Mouse (Mus musculus): ENCODE results near the gene Ifi211. TPM values are rescaled to one million over a fixed set of nuclear protein-coding genes. Genes with fewer than 3 reads are reported as not detected.
"Not testable (repeated sequence)": the region's sequence is repeated elsewhere in the genome, so short reads cannot be mapped to it uniquely, and the experiment has no call there.

Ifi211 gene
- polyA plus RNA-seq, 1 experiment from 2014 or later, result 390 TPM

DNA sequence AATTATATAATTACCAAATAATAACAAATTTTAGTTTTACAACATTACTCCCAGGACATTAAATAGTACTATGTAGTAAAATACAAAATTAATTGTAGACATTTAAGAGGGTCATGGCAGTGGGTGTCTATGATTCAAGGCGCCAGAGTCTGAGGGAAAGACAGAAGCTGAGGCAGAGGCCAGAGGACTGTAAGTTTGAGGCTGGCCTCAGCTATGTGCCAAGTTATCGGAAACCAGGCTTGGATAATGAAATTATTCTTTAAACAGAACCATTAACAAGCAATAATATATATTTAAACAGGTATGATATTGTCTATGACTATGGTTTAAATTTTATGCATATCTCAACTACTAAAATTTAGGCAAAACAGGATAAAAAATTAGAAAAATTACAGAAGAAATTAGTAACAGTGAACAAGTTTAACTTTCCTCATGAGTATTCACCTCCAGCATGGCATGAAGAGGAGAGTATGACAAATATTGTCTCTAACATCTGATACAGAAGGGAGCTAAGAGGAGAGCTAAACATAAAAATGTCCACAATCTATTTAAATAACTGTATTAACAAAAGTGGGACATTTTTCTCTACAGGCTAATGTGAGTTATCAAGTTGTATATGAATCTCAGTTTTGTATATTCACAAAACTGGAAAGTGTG, 910 bp downstream of the Ifi211 start:
- 92% methylated on average over 2 of the region's 2 CpGs for WGBS (ENCODE audit: missing documents)
- Histone ChIP-seq H3K79me2 (ENCODE audit: inconsistent target) (peaks cover 51% of the 10 kb centered on the region), H3K4me3 (ENCODE audit: inconsistent target) (peak overlapping the region; percentile 45), H3K36me3 (ENCODE audit: inconsistent target) (0 out of 2 replicates have a peak, but pooled peaks cover 4% of the 10 kb centered on the region), H3K27ac (peak overlapping the region; percentile 79)

DNA sequence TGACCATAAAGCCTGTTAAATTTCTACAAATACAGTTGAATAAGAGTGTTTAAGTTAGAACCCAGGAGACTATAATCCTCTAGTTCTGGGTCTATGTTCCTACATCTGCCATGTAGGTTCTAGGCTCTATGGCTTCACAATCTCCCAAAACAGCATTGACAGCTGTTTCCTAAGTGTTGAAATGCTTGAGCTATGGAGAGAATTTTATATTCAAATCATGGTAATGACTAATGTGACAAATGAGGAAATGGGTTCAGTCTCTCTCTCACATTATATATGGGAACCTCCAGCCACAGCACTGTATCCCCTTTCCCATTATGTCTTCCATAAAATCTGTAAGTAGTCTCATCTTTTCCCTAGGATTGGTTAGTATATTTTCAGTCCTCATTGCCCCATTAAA, 4.5 kb downstream of the Ifi211 start:
- not testable (repeated sequence) for H3K27ac ChIP-seq; H3K4me3 ChIP-seq (ENCODE audit: inconsistent target)
- peaks cover 19% of the 10 kb centered on the region; the same call in 1 of the 2 replicates for H3K36me3 ChIP-seq (ENCODE audit: inconsistent target)
- peaks cover 56% of the 10 kb centered on the region for H3K79me2 ChIP-seq (ENCODE audit: inconsistent target)

DNA sequence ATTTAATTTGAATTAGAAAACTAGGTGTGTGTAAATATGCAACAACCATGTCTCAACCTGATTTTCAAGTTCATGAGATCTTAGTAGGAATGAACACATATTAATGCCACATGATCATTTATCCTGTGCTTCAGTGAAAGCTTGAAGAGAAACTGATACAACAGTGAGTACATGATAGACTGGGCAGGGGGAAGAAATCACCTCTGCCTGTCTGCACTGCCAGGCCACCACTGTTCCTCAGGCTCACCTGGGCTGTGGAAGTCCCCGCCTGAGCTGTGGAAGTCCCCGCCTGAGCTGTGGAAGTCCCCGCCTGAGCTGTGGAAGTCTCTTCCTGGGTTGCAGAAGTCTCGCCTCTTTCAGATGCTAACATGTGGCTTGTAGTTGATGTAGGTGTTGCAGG, 7.0 kb downstream of the Ifi211 start:
- not testable (repeated sequence) for H3K4me3 ChIP-seq (ENCODE audit: inconsistent target); H3K27ac ChIP-seq
- H3K79me2 ChIP-seq (ENCODE audit: inconsistent target), result peaks cover 40% of the 10 kb centered on the region
- H3K36me3 ChIP-seq (ENCODE audit: inconsistent target), result peaks cover 22% of the 10 kb centered on the region; the same call in 1 of the 2 replicates
- no CpG with 5 or more reads among the region's 4 CpGs for WGBS (ENCODE audit: missing documents)

DNA sequence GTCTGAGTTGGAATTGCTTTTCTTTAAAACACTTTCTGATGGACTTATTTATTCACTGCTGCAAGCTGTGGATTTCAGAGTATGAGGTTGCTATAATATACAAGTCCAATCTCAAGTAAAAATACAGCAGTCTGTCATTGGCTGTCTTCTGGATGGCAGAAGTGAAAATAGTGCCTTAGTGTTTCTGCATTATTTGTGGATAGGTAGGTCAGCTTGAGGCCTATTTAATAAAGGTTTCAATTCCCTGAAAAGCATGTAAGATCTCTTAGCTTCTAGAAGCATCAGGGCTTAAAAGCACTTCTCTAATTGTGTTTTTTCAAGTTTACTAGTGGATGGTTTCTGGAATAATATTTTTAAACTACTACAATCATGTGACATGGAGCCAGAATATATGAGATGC, 23.1 kb downstream of the Ifi211 start:
- not testable (repeated sequence) for H3K36me3 ChIP-seq (ENCODE audit: inconsistent target); H3K4me3 ChIP-seq (ENCODE audit: inconsistent target); H3K27ac ChIP-seq; H3K79me2 ChIP-seq (ENCODE audit: inconsistent target)

DNA sequence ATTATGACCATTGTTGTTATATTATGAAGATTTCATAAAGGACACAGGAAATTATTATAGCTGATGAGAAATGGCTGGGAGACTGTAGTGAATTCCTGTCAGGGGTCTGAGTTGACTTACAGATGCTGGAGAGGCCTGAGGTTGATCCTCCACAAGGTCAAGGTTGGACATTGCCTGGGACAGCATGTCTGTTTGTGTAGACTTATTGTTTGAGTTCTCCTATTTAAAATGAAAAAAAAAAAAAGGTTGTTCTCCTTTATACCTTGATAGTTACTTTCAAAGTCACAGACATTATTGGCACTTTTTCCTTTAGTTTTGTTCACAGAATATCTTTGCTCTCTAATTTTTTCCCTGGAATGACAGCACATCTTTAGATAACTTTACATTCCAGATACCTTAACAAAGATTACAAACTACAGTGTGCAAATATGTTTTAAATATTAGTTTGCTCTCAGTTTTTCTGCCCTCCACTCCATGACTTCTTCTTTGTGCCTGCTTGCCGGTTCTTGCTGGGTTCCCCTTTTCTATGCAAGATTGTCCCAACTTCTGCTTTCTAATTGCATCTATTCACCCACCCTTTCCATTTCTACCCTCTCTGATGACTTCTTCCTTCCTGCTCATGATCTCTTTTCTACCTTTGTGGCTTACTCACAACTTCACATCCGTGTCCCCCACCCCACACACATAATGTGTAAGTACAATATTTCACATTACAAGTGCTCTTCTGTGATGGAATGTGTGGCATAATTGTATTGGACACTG, 25.6 kb downstream of the Ifi211 start:
- not testable (repeated sequence) for H3K79me2 ChIP-seq (ENCODE audit: inconsistent target); H3K4me3 ChIP-seq (ENCODE audit: inconsistent target); H3K36me3 ChIP-seq (ENCODE audit: inconsistent target)
- WGBS (ENCODE audit: missing documents), result no CpG with 5 or more reads among the region's 2 CpGs
- H3K27ac ChIP-seq, result peak overlapping the region; percentile 41

DNA sequence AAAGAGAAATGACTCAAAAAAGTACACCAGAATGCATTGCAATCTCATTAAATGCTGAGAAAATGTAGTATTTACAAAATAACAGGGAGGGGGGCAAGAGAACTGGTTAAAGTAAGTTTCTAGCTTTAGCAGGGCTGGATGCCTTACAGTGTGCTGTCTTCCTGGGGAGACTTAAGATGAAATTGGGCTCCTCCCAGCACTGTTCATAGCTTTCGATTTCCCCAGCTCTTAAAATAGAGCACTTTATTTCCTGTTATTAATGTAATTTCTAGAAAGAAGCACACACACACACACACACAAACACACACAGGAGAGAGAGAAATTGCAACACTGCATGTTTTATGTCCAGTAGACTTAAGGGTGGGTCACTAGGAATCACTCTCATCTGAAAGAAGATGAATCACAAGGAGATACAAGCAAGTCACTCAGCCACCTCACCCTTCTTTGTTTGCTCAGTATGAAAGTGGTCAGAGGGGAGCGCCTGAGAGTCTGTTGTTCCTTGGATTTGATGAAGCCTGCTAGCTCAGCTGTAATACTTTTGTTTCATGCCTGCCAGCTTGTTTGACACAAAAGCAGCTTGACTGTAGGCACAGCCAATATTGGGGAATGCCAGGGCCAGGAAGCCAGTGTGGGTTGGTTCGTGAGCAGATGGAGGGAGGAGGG, 32.7 kb downstream of the Ifi211 start:
- WGBS (ENCODE audit: missing documents), result 25% methylated on average over 2 of the region's 3 CpGs
- Histone ChIP-seq H3K4me3 (ENCODE audit: inconsistent target) (peak overlapping the region; percentile 78), H3K27ac (peak overlapping the region; percentile 86), H3K79me2 (ENCODE audit: inconsistent target) (peaks cover 47% of the 10 kb centered on the region)
- not testable (repeated sequence) for H3K36me3 ChIP-seq (ENCODE audit: inconsistent target)

DNA sequence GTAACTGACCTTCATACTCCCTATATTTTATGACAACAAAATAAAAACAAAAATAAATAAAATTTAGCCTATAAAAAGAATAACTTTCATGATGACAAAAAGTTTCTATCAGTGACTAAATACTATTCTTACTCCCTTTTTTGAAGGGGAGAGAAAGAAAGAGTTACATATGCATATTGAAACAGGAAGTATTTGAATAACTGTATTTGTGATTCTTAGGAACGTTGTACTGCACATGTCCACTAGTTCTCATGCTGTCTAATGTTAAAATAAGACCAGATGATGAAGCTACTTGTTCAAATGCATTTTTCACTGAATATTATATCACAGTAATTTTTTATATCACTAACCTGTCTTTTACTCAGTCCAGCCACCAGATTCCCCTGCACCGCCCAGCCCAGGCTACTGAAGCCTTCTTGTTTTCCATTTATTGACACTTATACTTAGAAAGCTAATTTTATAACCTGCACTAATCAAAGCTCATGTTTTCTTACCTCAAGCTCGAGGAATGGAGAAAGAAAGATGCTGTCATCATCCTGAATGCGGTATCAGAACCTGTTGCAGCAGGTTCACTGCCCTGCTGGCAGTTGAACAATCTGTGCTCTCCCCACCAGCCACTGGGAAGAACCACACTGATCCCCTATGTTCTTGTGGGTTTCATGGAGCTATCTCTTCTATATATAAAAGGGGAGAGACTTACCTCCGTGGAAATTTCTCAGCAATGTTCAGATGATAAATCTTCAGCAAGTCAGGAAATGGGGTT, 33.4 kb downstream of the Ifi211 start:
- Histone ChIP-seq H3K79me2 (ENCODE audit: inconsistent target) (peaks cover 54% of the 10 kb centered on the region), H3K4me3 (ENCODE audit: inconsistent target) (peak overlapping the region; percentile 78), H3K27ac (peak overlapping the region; percentile 86)
- 5% methylated on average over 5 of the region's 5 CpGs for WGBS (ENCODE audit: missing documents)
- not testable (repeated sequence) for H3K36me3 ChIP-seq (ENCODE audit: inconsistent target)

DNA sequence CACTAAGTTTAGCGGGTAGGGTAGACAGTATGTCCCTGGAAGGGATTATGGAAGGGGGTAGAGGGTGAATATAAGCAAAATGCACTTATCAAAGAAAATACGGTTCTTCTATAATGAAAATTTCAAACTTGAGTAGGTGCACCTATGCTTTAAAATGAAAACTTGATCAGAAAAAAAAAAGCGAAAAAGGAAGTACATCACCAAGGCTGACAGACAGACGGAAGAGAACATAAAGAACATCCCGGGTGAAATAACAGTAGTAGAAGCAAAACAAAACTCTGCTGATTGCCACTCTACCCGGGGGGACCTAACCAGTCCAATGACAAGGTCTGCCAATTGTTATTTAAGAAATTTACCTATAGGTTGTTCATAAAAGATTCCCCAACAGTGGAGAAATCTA, 34.6 kb downstream of the Ifi211 start:
- peak overlapping the region; percentile 86 for H3K27ac ChIP-seq
- H3K4me3 ChIP-seq (ENCODE audit: inconsistent target), result peak overlapping the region; percentile 78
- 3% methylated on average over 3 of the region's 6 CpGs for WGBS (ENCODE audit: missing documents)
- peaks cover 20% of the 10 kb centered on the region; the same call in 1 of the 2 replicates for H3K36me3 ChIP-seq (ENCODE audit: inconsistent target)
- H3K79me2 ChIP-seq (ENCODE audit: inconsistent target), result peaks cover 57% of the 10 kb centered on the region

DNA sequence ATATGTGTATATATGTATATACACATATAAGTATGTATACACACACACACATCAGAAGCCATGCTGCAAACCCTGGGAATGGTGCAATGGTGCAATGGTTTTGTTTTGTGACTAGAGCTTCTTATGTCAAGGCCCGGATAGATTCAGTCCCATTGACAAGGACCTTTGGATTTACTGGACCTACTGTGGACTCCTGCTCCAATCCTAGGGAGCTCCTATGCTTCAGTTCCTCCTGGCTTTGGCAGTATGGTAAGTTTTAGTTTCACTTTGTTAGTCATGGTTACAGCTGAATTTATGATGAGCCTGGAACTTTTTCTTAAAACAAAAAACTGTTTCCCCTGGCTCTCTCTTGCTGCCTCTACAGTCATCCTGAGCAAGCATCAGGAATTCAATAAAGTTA, 35.7 kb downstream of the Ifi211 start:
- H3K4me3 ChIP-seq (ENCODE audit: inconsistent target); H3K27ac ChIP-seq: not testable (repeated sequence)
- H3K36me3 ChIP-seq (ENCODE audit: inconsistent target), result peaks cover 31% of the 10 kb centered on the region
- WGBS (ENCODE audit: missing documents), result 59% methylated on average over 1 of the region's 1 CpGs
- H3K79me2 ChIP-seq (ENCODE audit: inconsistent target), result peaks cover 57% of the 10 kb centered on the region

DNA sequence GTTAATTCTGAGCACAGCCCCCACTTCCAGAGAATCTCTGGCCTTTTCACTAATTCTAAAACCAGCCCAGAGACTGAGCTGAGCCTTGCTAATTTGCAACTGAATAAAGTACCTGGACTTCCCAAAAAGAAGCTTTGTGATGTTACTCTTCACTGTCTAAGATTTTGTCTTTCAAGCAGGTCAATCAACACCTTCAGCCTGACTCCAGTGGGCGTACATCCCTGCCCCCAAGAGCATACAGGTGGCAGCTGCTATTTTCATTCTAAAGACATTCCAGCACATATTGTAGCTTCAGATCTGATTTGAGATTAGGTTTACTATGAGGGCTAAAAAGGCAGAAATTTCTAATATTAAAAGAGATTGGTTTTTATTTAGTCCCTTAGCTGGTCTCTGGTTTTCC, 44.3 kb downstream of the Ifi211 start:
- 100% methylated on average over 1 of the region's 1 CpGs for WGBS (ENCODE audit: missing documents)
- not testable (repeated sequence) for H3K79me2 ChIP-seq (ENCODE audit: inconsistent target)

DNA sequence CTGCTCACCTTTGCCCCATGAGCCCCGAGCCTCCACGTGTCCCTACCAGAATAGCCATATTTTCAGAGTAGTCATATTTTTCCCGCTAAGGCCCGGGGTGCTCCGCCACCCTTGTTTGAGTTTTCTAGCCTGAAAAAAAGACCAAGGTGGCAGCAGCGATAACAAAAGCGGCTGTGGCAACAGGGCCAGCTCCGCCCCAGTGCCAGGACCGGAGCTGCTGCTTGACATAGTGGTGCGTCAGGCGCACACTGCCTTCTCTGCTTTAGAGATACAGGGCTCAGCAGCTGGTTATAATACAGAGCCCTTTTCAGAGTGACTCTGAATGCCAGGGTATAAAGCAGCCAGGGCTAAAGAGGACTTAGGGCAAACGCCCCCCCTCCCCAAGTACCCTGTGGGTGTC, 46.3 kb downstream of the Ifi211 start:
- Histone ChIP-seq H3K79me2 (ENCODE audit: inconsistent target) (no peaks in the 10 kb centered on the region; the same call in 1 of the 2 replicates), H3K4me3 (ENCODE audit: inconsistent target) (no peak overlapping the region), H3K27ac (no peak overlapping the region), H3K36me3 (ENCODE audit: inconsistent target) (peaks cover 74% of the 10 kb centered on the region)
- WGBS (ENCODE audit: missing documents), result 93% methylated on average over 12 of the region's 12 CpGs

More for the DNA sequence above, 44.3 kb downstream of the Ifi211 start:
- H3K27ac ChIP-seq; H3K4me3 ChIP-seq (ENCODE audit: inconsistent target): not testable (repeated sequence)
- peaks cover 81% of the 10 kb centered on the region for H3K36me3 ChIP-seq (ENCODE audit: inconsistent target)

DNA sequence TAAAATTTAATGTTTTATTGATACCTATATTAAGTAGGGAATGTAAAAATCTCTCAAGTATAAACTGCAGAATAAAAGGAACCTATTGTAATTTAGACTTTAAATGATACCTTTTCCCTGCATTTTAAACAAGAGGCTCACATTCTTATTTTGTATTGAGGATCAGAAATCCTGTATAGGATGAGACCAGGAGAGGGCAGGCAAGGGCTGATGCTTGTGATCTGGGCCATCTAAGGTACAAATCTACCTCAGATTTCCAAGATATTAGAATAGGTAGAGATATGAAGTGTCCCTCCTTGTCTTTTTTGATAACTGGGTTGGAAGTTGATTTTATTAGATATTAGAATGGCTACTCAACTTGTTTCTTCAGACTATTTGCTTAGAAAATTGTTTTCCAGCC, 59.1 kb downstream of the Ifi211 start:
- H3K27ac ChIP-seq; H3K4me3 ChIP-seq (ENCODE audit: inconsistent target); H3K79me2 ChIP-seq (ENCODE audit: inconsistent target): not testable (repeated sequence)
- peaks cover 21% of the 10 kb centered on the region for H3K36me3 ChIP-seq (ENCODE audit: inconsistent target)

DNA sequence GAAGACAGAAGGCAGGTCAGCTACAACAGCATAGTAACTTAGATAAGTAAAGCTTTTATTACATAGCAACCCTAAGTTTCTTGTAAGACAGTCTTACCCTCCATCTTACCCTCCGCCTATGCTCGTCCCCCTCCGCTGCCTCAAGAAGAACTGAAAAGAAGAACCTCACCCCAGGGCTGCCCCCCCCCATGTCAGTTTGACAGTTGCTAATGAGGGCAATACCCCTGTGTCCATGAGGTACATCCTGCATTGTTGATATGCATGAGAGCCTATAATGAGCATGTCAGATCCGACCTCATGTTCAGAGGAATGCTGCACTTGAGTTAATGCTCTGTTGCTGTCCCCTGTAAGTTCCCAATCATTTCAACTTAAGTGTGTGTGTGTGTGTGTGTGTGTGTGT, 60.0 kb downstream of the Ifi211 start:
- not testable (repeated sequence) for H3K27ac ChIP-seq; H3K4me3 ChIP-seq (ENCODE audit: inconsistent target); H3K79me2 ChIP-seq (ENCODE audit: inconsistent target)
- peaks cover 12% of the 10 kb centered on the region for H3K36me3 ChIP-seq (ENCODE audit: inconsistent target)
- WGBS (ENCODE audit: missing documents), result 81% methylated on average over 3 of the region's 4 CpGs
